Mouse (Mus musculus): ENCODE results near the gene Sik2. TPM values are rescaled to one million over a fixed set of nuclear protein-coding genes. Genes with fewer than 3 reads are reported as not detected.

The Sik2 gene
- 10 to 100 TPM; 30.7 to 32.1 TPM for polyA plus RNA-seq (2017; shearing (Covaris generic))

GRCm38 (mm10) chr9:51008841-51009655 lies at the start of gene Sik2:
Gene Sik2, minus strand, starts transcription at chr9:51009073.

GRCm38 (mm10) chr9:50845081-50845480 lies 163.8 kb downstream of the Sik2 start, which contains the start of gene Ppp2r1b:
Gene Ppp2r1b, plus strand, starts transcription at chr9:50845301.

Other genes starting within 250 kb of the Sik2 start
- gene Fdxacb1, start 240.8 kb downstream of the Sik2 start, polyA plus RNA-seq (2017; shearing (Covaris generic)): 1 to 10 TPM; 6.7 to 9.7 TPM
- 10 to 100 TPM; 15.9 to 21.5 TPM for gene Alg9, start 234.1 kb downstream of the Sik2 start, polyA plus RNA-seq (2017; shearing (Covaris generic))
- 10 to 100 TPM; 10.1 to 14.5 TPM for gene 1110032A03Rik, start 233.6 kb downstream of the Sik2 start, polyA plus RNA-seq (2017; shearing (Covaris generic))
- gene Ppp2r1b, start 163.8 kb downstream of the Sik2 start, polyA plus RNA-seq (2017; shearing (Covaris generic)): 10 to 100 TPM; 73.9 to 89.8 TPM
- gene Btg4, start 51.8 kb upstream of the Sik2 start, polyA plus RNA-seq (2017; shearing (Covaris generic)): under 1 TPM in 1 of 2 experiments, not detected in 1; 0.81 TPM
- gene Layn, start 68.0 kb upstream of the Sik2 start, polyA plus RNA-seq (2017; shearing (Covaris generic)): 1 to 10 TPM in 1 of 2 experiments, not detected in 1; 1.4 TPM
- not detected for gene 4833427G06Rik, start 93.0 kb upstream of the Sik2 start, polyA plus RNA-seq (2017; shearing (Covaris generic))
- under 1 TPM in 1 of 2 experiments, not detected in 1; 0.04 TPM for gene Gm32742, start 156.4 kb upstream of the Sik2 start, polyA plus RNA-seq (2017; shearing (Covaris generic))
- 1 to 10 TPM; 2.5 to 8.1 TPM for gene Pou2af1, start 204.6 kb upstream of the Sik2 start, polyA plus RNA-seq (2017; shearing (Covaris generic))

Measured in activated CD4-positive, CD25-positive, alpha-beta regulatory T cell (primary cell).